Mouse (Mus musculus) limb, embryonic 15.5 days (tissue): ENCODE results near the gene Cnn2. TPM values are rescaled to one million over a fixed set of nuclear protein-coding genes. Genes with fewer than 3 reads are reported as not detected.

Experiments used
- ATAC-seq: fragments of 200-750 bp; cut with Nextera tagmentation; 2 replicates; pipeline ENCODE4 v1.8.0; 2017; ENCODE audit warnings: low read depth, moderate TSS enrichment; ENCODE audit not compliant: insufficient number of reproducible peaks, low FRiP score, low TSS enrichment
- H3K27ac ChIP-seq: fragments of 300-500 bp; sonication (generic); 2 replicates; pipeline ENCODE4 v1.5.1; 2015; ENCODE audit warnings: moderate library complexity, mild to moderate bottlenecking, inconsistent platforms
- H3K27me3 ChIP-seq: fragments of 300-500 bp; sonication (generic); 2 replicates; pipeline ENCODE4 v1.6.1; 2015; ENCODE audit warnings: inconsistent platforms
- H3K36me3 ChIP-seq: fragments of 300-500 bp; sonication (generic); 2 replicates; pipeline ENCODE4 v1.6.1; 2015; ENCODE audit warnings: inconsistent platforms
- H3K4me1 ChIP-seq: fragments of 300-500 bp; sonication (generic); 2 replicates; pipeline ENCODE4 v1.6.1; 2015; ENCODE audit warnings: inconsistent platforms
- H3K4me2 ChIP-seq: fragments of 300-500 bp; sonication (generic); 2 replicates; pipeline ENCODE4 v1.6.1; 2015; ENCODE audit warnings: mild to moderate bottlenecking, inconsistent platforms
- H3K4me3 ChIP-seq: fragments of 300-500 bp; sonication (generic); 2 replicates; pipeline ENCODE4 v1.5.1; 2015; ENCODE audit warnings: mild to moderate bottlenecking, inconsistent platforms
- H3K9ac ChIP-seq: fragments of 300-500 bp; sonication (generic); 2 replicates; pipeline ENCODE4 v1.6.1; 2015; ENCODE audit warnings: inconsistent platforms
- H3K9me3 ChIP-seq: fragments of 300-500 bp; sonication (generic); 2 replicates; pipeline ENCODE4 v1.6.1; 2016; ENCODE audit warnings: inconsistent platforms
- WGBS: fragments of 180-500 bp; shearing (Covaris S2); methylation state at CpG from one replicate; pipeline ENCODE4 v1.1.7; 2015; 5-methylcytosine and 5-hydroxymethylcytosine counted together
- polyA plus RNA-seq: library from polyadenylated mRNA; unstranded; fragments of >200 nt; fragmentation: Nextera tagmentation; extraction: Ambion mirVana; gene quantifications from 2 replicates; pipeline ENCODE4 v1.2.1, GENCODE M21; 2015

Gene Cnn2
- polyA plus RNA-seq, 1 experiment from 2014 or later: 270 TPM

DNA sequence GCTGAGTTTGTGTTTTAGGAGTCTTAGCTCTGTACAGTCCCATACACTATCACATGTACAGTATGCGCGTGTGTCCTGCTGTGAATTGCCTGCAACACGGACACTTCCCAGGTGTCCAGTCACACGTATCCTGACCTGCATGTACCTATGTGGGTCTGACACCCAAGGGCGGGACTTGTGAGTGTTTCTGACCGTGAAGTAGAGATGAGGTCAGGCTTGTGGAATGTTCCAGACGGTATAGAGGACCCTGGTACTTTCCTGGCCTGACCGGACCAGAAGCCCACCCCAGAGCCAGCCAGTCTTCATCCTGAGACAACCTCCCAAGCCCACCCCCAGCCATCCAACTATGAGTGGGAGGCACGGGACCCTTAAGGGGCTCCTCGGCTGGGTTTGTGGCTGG, 27.2 kb downstream of the Cnn2 start:
- H3K27ac ChIP-seq: no peak overlapping the region
- no peak overlapping the region for H3K9ac ChIP-seq
- H3K27me3 ChIP-seq: peaks cover 54% of the 10 kb centered on the region
- 0 out of 2 replicates have a peak, but pooled peaks cover 5% of the 10 kb centered on the region for H3K36me3 ChIP-seq
- no peak for ATAC-seq
- H3K4me2 ChIP-seq: no peak overlapping the region
- H3K9me3 ChIP-seq: 0 out of 2 replicates have a peak, but pooled peaks cover 4% of the 10 kb centered on the region
- no peak overlapping the region for H3K4me3 ChIP-seq
- peaks cover 34% of the 10 kb centered on the region for H3K4me1 ChIP-seq
- 71% methylated on average over 10 of the region's 10 CpGs for WGBS

DNA sequence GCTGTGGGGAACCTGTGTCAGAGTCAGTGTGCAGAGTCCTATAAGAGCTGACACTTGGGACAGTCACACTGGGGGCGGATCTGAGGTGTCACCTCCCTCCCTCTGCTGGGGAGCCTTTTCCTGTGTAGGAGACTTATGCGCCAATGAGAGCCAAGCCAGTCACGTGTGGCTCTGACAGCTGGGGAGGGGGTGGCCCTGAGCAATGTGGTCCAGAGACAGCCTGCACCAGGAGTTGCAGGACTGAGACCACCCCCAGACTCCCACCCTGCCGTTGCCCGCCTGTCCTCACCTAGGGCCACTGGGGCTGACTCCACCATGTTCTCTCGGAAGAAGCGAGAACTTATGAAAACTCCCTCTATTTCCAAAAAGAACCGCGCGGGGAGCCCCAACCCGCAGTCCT, 28.1 kb downstream of the Cnn2 start, which contains the start of gene Arhgap45:
Gene Arhgap45 (plus strand): TSS at position 143 of the 400 bp plus-strand sequence.
- Histone ChIP-seq H3K9ac (no peak within 1 kb of the TSS), H3K9me3 (no peaks in the 10 kb centered on the region), H3K4me3 (peak within 1 kb of the TSS; percentile 10; the same call in 1 of the 2 replicates), H3K27me3 (peaks cover 54% of the 10 kb centered on the region), H3K27ac (no peak within 1 kb of the TSS), H3K36me3 (no peaks in the 10 kb centered on the region), H3K4me1 (peaks cover 34% of the 10 kb centered on the region), H3K4me2 (no peak within 1 kb of the TSS)
- WGBS: 60% methylated on average over 11 of the region's 11 CpGs
- ATAC-seq: no peak

DNA sequence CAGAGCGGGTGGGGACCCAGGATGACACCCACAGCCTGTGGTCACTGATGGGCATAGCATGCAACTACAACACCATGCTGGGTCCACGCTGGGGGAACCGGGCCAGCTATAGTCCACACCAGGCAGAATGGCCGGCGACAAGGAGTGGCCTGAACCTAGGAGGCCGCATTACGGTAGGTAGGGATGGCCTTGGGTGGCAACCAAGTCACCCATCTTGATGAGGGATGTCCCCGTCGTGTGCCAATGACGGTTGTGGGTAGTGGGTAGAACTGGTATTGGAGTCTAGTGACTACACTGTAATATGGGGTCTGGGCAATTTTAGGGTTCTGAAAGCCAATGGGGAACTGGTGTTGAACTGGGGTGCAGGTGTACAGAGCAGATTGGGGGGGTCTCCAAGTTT, 28.5 kb downstream of the Cnn2 start:
- Histone ChIP-seq H3K4me1 (peaks cover 34% of the 10 kb centered on the region), H3K4me2 (no peak overlapping the region), H3K27ac (no peak overlapping the region), H3K27me3 (peaks cover 50% of the 10 kb centered on the region), H3K9ac (no peak overlapping the region), H3K4me3 (peak overlapping the region; percentile 10; the same call in 1 of the 2 replicates), H3K9me3 (no peaks in the 10 kb centered on the region), H3K36me3 (no peaks in the 10 kb centered on the region)
- ATAC-seq: no peak
- 81% methylated on average over 10 of the region's 10 CpGs for WGBS

DNA sequence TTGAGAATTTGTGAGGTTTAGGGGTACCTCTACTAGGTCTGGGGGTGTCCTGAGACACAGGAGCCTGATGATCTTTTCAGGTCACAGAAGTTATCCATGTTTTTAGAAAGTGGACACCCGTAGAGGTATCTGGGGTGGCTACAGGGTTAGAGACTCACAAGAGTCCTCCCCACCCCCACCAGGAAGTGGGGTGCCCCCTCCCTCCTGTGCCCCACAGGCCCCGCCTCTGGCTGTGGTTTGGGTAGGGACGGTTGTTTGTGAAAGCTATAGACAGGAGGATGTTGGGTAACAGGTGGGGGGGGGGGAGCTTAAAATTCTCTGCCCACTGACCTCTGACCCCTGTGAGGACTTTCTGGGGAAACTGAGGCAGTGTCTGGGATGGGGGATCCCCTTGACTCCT, 29.0 kb downstream of the Cnn2 start:
- no peak overlapping the region for H3K9ac ChIP-seq
- no peak overlapping the region for H3K27ac ChIP-seq
- H3K4me2 ChIP-seq: no peak overlapping the region
- H3K4me1 ChIP-seq: peaks cover 34% of the 10 kb centered on the region
- WGBS: 71% methylated on average over 3 of the region's 3 CpGs
- H3K4me3 ChIP-seq: no peak overlapping the region
- ATAC-seq: no peak
- H3K36me3 ChIP-seq: no peaks in the 10 kb centered on the region
- no peaks in the 10 kb centered on the region for H3K9me3 ChIP-seq
- peaks cover 46% of the 10 kb centered on the region for H3K27me3 ChIP-seq

DNA sequence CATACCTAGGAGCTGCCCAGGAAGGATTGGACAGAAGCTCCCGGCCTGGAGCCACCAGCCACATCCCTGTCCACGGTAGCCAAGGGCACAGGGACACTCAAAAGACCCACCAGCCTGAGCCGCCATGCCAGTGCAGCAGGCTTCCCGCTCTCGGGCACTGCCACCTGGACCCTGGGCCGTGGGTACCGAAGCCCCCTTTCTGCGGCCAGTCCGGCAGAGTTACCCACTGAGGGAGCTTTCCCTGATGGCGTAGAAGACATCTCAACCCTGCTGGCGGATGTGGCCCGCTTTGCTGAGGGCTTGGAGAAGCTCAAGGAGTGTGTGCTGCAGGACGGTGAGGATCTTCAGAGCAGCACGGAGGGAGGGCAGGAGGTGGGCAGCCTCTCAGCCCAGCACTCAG, 29.4 kb downstream of the Cnn2 start:
- Histone ChIP-seq H3K36me3 (no peaks in the 10 kb centered on the region), H3K4me2 (no peak overlapping the region), H3K27me3 (peaks cover 42% of the 10 kb centered on the region), H3K9ac (no peak overlapping the region), H3K9me3 (no peaks in the 10 kb centered on the region), H3K27ac (no peak overlapping the region), H3K4me3 (no peak overlapping the region), H3K4me1 (peaks cover 34% of the 10 kb centered on the region)
- 82% methylated on average over 14 of the region's 14 CpGs for WGBS
- ATAC-seq: no peak

DNA sequence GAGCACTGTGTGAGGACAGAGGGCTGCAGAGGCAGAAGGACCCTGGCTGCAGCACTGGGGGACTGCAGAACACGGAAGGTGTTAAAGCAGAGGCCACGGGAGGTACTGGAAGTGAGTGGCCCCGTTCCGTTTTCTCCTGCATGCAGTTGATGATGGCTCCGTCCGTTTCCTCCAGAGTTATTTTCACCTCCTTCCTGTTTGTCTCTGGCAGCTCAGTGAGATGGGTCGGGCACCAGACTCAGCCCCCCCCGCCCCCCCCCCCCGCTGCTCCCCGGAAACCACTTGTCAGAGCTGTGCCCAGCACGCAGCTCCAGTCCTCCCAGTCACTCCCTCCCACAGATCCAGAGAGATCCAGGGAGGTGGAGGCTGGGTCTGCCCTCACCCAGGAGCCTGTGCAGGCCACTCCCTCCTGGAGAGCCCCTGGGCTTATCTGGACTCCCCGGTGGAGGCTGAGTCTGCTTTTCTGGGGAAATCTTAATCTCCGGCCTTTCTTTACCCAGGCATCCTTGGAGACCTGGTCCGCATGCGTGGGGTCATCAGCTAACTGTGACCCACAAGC, 30.4 kb downstream of the Cnn2 start:
- H3K4me3 ChIP-seq: no peak overlapping the region
- H3K9me3 ChIP-seq: no peaks in the 10 kb centered on the region
- H3K4me2 ChIP-seq: no peak overlapping the region
- H3K9ac ChIP-seq: no peak overlapping the region
- H3K27ac ChIP-seq: no peak overlapping the region
- peaks cover 31% of the 10 kb centered on the region for H3K27me3 ChIP-seq
- H3K36me3 ChIP-seq: no peaks in the 10 kb centered on the region
- WGBS: 7% methylated on average over 15 of the region's 15 CpGs
- ATAC-seq: no peak
- H3K4me1 ChIP-seq: peaks cover 30% of the 10 kb centered on the region

DNA sequence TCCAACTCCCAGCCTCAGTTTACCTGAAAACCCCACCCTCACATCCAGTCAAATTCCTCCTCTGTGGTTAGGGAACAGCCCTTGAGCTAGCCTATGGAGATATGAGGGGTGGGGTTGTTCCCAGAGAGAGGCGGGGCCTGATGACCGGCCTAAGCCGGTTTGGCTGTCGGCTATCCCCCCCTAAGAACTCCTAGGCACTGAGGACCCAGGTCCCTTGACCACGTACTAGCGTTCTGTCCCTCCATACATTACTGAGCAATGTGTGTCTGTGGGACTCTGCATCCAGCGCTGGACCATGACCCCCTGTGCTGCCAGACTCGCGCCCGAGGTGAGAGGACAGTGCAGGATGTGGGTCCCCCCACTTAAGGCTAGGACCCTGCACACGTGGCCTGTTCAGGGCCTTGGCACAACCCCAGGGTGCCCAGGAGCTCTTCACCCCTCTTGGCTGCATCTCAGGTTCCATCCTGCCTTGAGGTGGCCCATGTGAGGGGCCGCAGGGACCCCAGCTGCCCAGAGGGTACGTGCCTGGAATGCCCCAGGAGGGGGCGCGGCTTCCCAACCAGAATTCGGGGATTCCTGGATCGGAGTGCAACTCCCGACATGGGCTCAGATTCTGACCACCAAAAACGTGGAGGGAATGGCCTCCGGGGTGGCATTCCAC, 31.2 kb downstream of the Cnn2 start:
- H3K9ac ChIP-seq: 0 out of 2 replicates have a peak overlapping the region, but pooled peaks have one; percentile 18

DNA sequence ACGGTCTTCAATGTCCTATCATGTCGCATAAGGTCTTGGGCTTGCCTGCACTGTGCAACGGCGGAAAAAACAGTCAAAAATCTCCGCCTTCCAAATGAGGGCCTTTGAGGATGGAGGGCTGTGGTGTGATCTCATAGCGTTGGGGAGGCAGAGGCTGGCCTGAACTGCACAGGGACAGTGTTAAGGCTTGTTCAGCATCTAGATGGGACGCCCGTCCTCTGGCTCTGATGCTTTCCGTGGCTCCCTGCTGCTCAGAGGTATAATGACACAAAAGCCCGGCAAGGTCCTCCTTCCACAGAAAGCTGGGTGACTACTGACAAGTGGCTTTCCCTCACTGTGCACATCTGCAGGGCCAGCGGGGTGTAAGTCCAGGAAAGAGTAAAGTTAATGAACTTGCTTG, 31.8 kb downstream of the Cnn2 start:
- H3K4me3 ChIP-seq: peak overlapping the region; percentile 21; the same call in 1 of the 2 replicates
- H3K4me2 ChIP-seq: peak overlapping the region; percentile 37
- no peak overlapping the region for H3K27ac ChIP-seq
- 28% methylated on average over 11 of the region's 11 CpGs for WGBS
- no peaks in the 10 kb centered on the region for H3K36me3 ChIP-seq
- peaks cover 29% of the 10 kb centered on the region for H3K4me1 ChIP-seq
- H3K9me3 ChIP-seq: no peaks in the 10 kb centered on the region
- no peak for ATAC-seq
- peaks cover 17% of the 10 kb centered on the region for H3K27me3 ChIP-seq
- 0 out of 2 replicates have a peak overlapping the region, but pooled peaks have one; percentile 18 for H3K9ac ChIP-seq

More for the DNA sequence above, 31.2 kb downstream of the Cnn2 start:
- 9% methylated on average over 20 of the region's 20 CpGs for WGBS
- H3K36me3 ChIP-seq: no peaks in the 10 kb centered on the region
- H3K4me2 ChIP-seq: peak overlapping the region; percentile 37
- 0 out of 2 replicates have a peak, but pooled peaks have one; percentile 15 for ATAC-seq
- peaks cover 30% of the 10 kb centered on the region for H3K4me1 ChIP-seq
- no peak overlapping the region; the same call in 1 of the 2 replicates for H3K27ac ChIP-seq
- peak overlapping the region; percentile 21 for H3K4me3 ChIP-seq
- H3K9me3 ChIP-seq: no peaks in the 10 kb centered on the region
- H3K27me3 ChIP-seq: peaks cover 23% of the 10 kb centered on the region

DNA sequence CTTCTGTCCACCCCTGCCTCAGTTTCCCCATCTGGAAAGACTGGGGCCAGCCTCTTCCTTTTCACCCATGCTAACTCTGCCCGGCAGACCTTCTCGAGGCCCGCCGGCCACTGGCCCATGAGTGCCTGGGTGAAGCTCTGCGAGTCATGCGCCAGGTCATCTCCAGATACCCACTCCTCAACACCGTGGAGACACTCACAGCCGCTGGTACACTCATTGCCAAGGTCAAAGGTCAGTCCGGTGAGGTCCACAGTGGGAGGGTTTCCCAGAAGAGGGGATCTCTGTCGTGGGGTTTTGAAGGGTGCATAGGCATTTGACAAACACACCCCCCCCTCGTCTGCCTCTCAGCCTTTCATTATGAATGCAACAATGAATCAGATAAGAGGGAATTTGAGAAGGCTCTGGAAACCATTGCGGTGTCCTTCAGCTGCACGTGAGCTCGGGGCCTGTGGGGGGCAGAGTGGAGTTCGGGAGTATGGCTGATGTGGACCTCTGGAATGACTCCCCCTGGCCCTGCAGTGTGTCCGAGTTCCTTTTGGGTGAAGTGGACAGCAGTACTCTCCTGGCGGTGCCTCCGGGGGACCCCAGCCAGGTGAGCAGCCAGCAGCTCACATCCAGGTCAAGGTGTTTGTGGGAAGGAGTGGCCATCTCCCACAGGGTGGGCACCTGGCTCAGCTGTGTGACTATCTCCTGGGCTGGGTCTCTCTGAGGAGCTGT, 32.4 kb downstream of the Cnn2 start:
- no peaks in the 10 kb centered on the region for H3K9me3 ChIP-seq
- no peak for ATAC-seq
- 85% methylated on average over 18 of the region's 18 CpGs for WGBS
- peaks cover 29% of the 10 kb centered on the region for H3K4me1 ChIP-seq
- peaks cover 12% of the 10 kb centered on the region for H3K27me3 ChIP-seq
- H3K4me2 ChIP-seq: no peak overlapping the region
- no peaks in the 10 kb centered on the region for H3K36me3 ChIP-seq
- no peak overlapping the region for H3K27ac ChIP-seq
- no peak overlapping the region for H3K9ac ChIP-seq
- no peak overlapping the region for H3K4me3 ChIP-seq

DNA sequence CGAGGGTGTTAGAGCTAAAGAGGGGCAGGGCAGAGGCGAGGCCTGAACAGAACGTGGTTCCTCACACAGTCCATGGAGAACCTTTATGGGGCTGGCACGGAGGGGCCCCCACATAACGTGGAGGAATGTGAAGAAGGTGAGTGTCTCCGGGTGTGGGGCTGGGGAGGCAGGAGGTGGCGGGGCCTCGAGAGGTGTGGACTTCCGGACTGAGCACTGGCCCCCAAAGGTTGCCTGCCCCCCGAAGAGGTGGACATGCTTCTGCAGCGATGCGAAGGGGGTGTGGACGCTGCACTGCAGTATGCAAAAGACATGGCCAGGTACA, 32.9 kb downstream of the Cnn2 start:
- Histone ChIP-seq H3K4me2 (no peak overlapping the region), H3K4me3 (no peak overlapping the region), H3K4me1 (peaks cover 29% of the 10 kb centered on the region), H3K9ac (no peak overlapping the region), H3K27me3 (peaks cover 7% of the 10 kb centered on the region), H3K9me3 (no peaks in the 10 kb centered on the region), H3K27ac (no peak overlapping the region), H3K36me3 (no peaks in the 10 kb centered on the region)
- WGBS: 87% methylated on average over 13 of the region's 13 CpGs
- no peak for ATAC-seq

DNA sequence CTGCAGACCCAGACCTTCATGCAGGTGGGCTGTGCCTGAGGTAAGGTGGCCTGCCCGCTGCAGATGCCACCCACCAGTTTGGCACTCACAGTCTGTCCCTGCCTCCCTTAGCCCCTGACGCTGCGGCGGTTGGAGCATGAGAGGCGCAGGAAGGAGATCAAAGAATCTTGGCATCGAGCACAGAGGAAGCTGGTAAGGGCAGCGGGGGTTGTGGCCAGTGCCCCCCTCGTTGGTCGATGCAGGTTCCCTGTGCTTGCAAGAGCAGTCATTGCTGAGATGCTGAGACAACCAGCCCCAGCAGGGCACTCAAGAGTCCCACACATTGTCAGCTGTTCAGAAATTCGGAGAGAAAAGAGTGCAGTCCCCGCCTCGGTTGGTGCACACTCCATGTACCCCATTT, 33.8 kb downstream of the Cnn2 start:
- no peak overlapping the region for H3K9ac ChIP-seq

DNA sequence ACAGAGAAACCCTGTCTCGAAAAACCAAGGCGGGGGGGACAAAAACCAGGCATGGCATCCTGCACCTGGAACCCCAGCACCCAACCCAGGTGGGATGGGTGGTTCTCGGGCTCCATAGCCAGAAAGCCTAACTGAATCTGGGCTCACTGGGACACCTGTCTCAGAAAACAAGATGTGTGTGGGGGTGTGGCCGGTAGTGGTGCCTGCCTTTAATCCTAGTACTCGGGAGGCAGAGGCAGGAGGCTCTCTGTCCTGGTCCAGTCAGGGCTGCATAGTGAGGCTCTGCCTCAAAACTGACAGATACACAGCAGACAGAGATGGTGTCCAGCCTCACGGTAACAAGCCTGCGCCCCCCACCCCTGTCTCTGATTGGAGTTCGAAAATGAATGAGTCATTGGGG, 34.4 kb downstream of the Cnn2 start:
- Histone ChIP-seq H3K9me3 (no peaks in the 10 kb centered on the region), H3K9ac (no peak overlapping the region), H3K27me3 (no peaks in the 10 kb centered on the region; the same call in 1 of the 2 replicates), H3K36me3 (no peaks in the 10 kb centered on the region), H3K4me1 (peaks cover 29% of the 10 kb centered on the region), H3K4me3 (no peak overlapping the region), H3K27ac (no peak overlapping the region), H3K4me2 (no peak overlapping the region)
- WGBS: 93% methylated on average over 8 of the region's 8 CpGs
- no peak for ATAC-seq

More for the DNA sequence above, 33.8 kb downstream of the Cnn2 start:
- Histone ChIP-seq H3K4me3 (no peak overlapping the region), H3K4me1 (peaks cover 29% of the 10 kb centered on the region), H3K36me3 (no peaks in the 10 kb centered on the region), H3K9me3 (no peaks in the 10 kb centered on the region), H3K4me2 (no peak overlapping the region), H3K27ac (no peak overlapping the region), H3K27me3 (no peaks in the 10 kb centered on the region; the same call in 1 of the 2 replicates)
- 90% methylated on average over 12 of the region's 12 CpGs for WGBS
- ATAC-seq: no peak
